Mouse (Mus musculus) thymus, adult 2 months (tissue): ENCODE measurements at regions not wholly inside any gene's neighbourhood (a gene's known extent, or its start where the extent isn't known, plus 50 kb on each side); places are given as distances from the start of the nearest gene placed in this dataset.

Experiments used
- CTCF ChIP-seq: fragments of 200-500 bp; IDR thresholded peaks from 2 replicates; pipeline ENCODE4 v1.5.1; 2012; ENCODE audit warnings: mild to moderate bottlenecking, control low read depth, low read length, moderate library complexity, borderline replicate concordance; ENCODE audit not compliant: control insufficient read depth, poor library complexity, insufficient read depth; ENCODE audit errors: extremely low read depth
- POLR2A ChIP-seq: fragments of 200-500 bp; IDR thresholded peaks from 2 replicates; pipeline ENCODE4 v1.6.1; 2012; ENCODE audit warnings: mild to moderate bottlenecking, low read length, control low read depth, moderate library complexity; ENCODE audit not compliant: control insufficient read depth, poor library complexity, insufficient read depth; ENCODE audit errors: extremely low read depth

DNA sequence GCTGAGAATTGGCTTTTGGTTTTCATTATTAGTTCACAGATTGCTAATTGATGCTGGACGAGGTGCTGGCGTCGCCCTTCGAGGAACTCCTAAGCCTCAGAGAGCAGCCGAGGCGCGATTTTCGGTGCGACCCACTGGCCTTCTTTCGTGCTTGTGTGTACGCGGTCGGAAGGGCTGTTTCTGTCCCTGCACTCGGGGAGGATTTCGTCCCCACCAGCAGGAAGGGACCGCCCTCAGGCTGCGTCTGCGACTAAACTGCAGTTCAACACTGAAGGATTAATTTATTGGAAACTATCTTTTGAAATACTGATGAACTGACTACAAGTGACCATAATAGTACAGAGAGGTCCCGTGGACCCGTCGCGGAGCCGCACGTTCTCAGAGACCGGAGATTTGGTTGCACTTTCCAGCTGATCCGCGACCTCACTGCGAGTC, 228.4 kb upstream of the Sall1 start:
- TF ChIP-seq POLR2A (no peak), CTCF (no peak)
